Mouse (Mus musculus): Measurements from ENCODE around the gene Il1rl2.

Il1rl2 gene

DNA sequence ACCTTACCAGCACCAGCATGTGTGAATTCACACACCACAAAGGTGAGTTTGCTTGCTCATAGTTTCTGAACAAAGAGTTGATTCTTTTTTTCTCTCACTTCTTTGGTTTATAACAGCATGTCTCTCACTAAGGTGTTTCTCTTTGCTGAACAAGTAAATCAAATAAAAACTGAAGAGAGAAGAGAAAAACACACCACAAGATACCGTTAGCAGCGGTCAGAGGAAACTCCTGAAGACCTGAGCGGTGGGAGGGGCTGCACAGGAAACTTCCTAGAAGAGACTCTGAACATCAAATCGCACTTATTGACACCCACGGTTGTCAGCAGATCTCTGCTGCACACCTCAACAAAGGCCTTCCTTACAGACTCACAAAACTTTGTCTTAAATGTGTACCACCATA, 58.4 kb downstream of the Il1rl2 start:
- no peak for DNase-seq

DNA sequence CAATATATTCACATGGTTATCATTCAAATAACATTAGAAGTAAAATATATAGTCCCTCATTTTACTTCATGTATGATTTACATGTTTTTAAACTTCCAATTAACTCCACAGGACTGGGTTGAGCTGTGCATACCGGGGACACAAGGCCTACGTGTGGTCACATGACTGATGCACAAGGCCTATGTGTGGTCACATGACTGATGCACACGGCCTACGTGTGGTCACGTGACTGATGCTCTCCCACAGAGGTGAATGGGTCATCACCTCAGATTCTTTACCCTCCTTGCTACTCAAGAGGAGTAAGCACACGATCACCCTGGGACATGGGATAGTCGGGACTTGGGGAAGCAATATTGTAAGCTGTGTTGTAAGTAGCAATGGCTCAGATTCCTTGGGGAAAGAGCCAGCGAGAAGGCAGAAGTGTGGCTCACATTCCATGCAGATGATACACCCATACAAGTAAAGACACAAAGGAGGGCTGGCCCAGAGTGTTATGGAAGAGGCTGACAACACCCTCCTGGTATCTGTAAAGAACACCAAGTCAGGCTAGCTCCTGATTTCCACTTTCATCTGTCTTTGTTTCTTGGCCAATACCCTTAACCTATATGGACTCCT, 60.6 kb downstream of the Il1rl2 start:
- no peak for DNase-seq

GRCm38 (mm10) chr1:40391374-40391773, 67.0 kb downstream of the Il1rl2 start:
- no peak for DNase-seq

- DNase-seq: no peak
Measured at GRCm38 (mm10) chr1:40392535-40392934, 68.1 kb downstream of the Il1rl2 start.

- no peak for DNase-seq
Measured at GRCm38 (mm10) chr1:40393214-40393613, 68.8 kb downstream of the Il1rl2 start.

- DNase-seq: no peak
Measured at GRCm38 (mm10) chr1:40399639-40400038, 75.2 kb downstream of the Il1rl2 start.

GRCm38 (mm10) chr1:40404682-40405081, 80.3 kb downstream of the Il1rl2 start:
- no peak for DNase-seq

GRCm38 (mm10) chr1:40409882-40410281, 85.5 kb downstream of the Il1rl2 start:
- DNase-seq: no peak

DNA sequence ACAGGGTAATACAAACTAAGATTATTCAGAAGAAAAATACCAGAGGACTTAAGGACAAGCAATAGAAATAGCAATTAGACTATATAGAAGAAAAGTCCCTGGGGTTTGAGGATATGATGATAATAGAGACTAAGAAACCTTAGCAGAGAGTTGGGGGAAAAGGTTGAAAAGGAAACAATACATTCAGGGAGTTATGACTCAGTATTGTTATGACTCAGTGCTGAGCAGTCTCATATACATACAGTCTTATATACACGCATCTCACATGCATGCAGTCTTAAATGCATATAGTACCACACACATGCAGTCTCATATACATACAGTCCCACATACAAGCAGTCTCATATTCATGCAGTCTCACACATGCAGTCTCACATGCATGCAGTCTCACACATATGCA, 88.6 kb downstream of the Il1rl2 start:
- no peak for DNase-seq

- DNase-seq: no peak
Measured at GRCm38 (mm10) chr1:40414276-40414675, 89.9 kb downstream of the Il1rl2 start.

- DNase-seq: no peak
Measured at GRCm38 (mm10) chr1:40414863-40415656, 90.7 kb downstream of the Il1rl2 start.

- no peak for DNase-seq
Measured at GRCm38 (mm10) chr1:40417034-40417433, 92.6 kb downstream of the Il1rl2 start.

Measured in cerebellum, postnatal 14 days (tissue).